Mouse (Mus musculus) ovary, adult 10 weeks (tissue): Measurements from ENCODE around the gene Gm20855. TPM values are rescaled to one million over a fixed set of nuclear protein-coding genes. Genes with fewer than 3 reads are reported as not detected.

Source experiments
- polyA plus RNA-seq: library from polyadenylated mRNA; stranded (reverse); fragments of 350-450 nt; fragmentation: Illumina TruSeq; extraction: RNeasy Lipid Tissue Mini Kit (QIAGEN cat#74804); gene quantifications from one replicate; pipeline ENCODE4 v1.2.3, GENCODE M21; 2014

Gm20855 gene
- not detected for polyA plus RNA-seq

GRCm38 (mm10) chrY:35131733-35132132 is at the start of gene Gm20855:
Gm20855 (minus strand) TSS chrY:35131833.

